Mouse (Mus musculus): ENCODE results near the gene P2ry10.

- TF ChIP-seq GATA1 (IDR thresholded peaks at IDR 0.05; ENCODE audit: borderline replicate concordance, low read length): no peak
- no peak for TF ChIP-seq FLI1 (IDR thresholded peaks at IDR 0.05; ENCODE audit: low read length)
These were observed 49.1 kb upstream of the P2ry10 start for GRCm38 (mm10) chrX:107039146-107039545.
